Mouse (Mus musculus) small intestine, adult 2 months (tissue): ENCODE measurements around the gene Snf8. TPM values are rescaled to one million over a fixed set of nuclear protein-coding genes. Genes with fewer than 3 reads are reported as not detected.

Experiments used
- H3K27ac ChIP-seq: fragments of 200-500 bp; 2 replicates; pipeline ENCODE4 v1.5.1; 2012; ENCODE audit warnings: low read depth, low read length, control low read depth, inconsistent platforms; ENCODE audit not compliant: insufficient read depth
- H3K27me3 ChIP-seq: fragments of 200-500 bp; 2 replicates; pipeline ENCODE4 v1.6.1; 2012; ENCODE audit warnings: mild to moderate bottlenecking, moderate library complexity, low read length, inconsistent platforms; ENCODE audit not compliant: control insufficient read depth, insufficient read depth
- H3K36me3 ChIP-seq: fragments of 200-500 bp; 2 replicates; pipeline ENCODE4 v1.6.1; 2012; ENCODE audit warnings: mild to moderate bottlenecking, low read length, control low read depth, inconsistent platforms; ENCODE audit not compliant: control insufficient read depth, insufficient read depth
- H3K4me1 ChIP-seq: fragments of 200-500 bp; 2 replicates; pipeline ENCODE4 v1.6.1; 2012; ENCODE audit warnings: low read length, inconsistent platforms, mixed read lengths; ENCODE audit not compliant: control insufficient read depth, insufficient read depth, insufficient read length
- H3K4me3 ChIP-seq: fragments of 200-500 bp; 2 replicates; pipeline ENCODE4 v1.5.1; 2012; ENCODE audit warnings: low read depth, mild to moderate bottlenecking, control low read depth, inconsistent platforms, low read length, moderate library complexity
- CTCF ChIP-seq: fragments of 200-500 bp; IDR thresholded peaks from 2 replicates; pipeline ENCODE4 v1.5.1; 2012; ENCODE audit warnings: low read depth, mild to moderate bottlenecking, control low read depth, inconsistent platforms, low read length, moderate library complexity, mixed read lengths; ENCODE audit not compliant: insufficient replicate concordance, insufficient read length; ENCODE audit errors: extremely low read depth
- POLR2A ChIP-seq: fragments of 200-500 bp; IDR thresholded peaks from 2 replicates; pipeline ENCODE4 v1.6.1; 2012; ENCODE audit warnings: low read depth, mild to moderate bottlenecking, control low read depth, inconsistent platforms, low read length, moderate library complexity
- WGBS: fragments of 180-500 bp; shearing (Covaris S2); methylation state at CpG from one replicate; pipeline ENCODE4 v1.1.7; 2018; 5-methylcytosine and 5-hydroxymethylcytosine counted together
- polyA plus RNA-seq: library from polyadenylated mRNA; depleted of rRNA; stranded (reverse); fragments of >200 nt; gene quantifications from 2 replicates; pipeline ENCODE4 v1.2.3, GENCODE M21; 2012; rRNA removed

Snf8 gene
- polyA plus RNA-seq, 1 experiment, result 30.8 TPM

DNA sequence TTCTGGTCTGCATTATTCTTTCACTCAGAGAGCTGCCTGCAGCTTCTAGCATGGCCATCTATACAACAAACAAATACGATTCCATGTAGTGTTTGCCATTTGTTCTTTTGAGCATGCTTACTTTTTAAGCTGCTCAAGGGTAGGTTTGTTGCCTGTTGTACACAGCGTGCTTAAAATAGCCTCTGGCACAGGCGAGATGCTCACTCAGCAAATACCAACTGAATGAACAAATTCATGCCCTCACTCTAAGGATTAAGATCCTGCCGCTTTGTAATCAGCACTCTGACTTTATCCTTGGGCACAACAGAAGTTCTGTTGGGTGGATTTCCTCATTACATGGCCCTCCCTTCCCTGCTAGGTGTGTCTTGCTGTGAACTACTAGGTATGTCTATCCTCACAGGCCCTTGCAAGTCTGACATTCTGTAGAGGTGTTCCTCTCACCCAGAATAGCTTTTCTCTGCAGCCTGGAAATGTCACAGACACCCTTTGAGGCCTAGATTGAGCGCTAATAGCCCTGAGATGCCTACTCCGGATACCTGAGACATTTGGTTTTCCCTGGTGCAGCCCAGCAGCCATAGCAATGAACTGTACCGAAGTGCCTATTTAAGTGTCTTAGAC is 58.1 kb downstream of the Snf8 start:
- H3K27ac ChIP-seq, result no peak overlapping the region
- no peaks in the 10 kb centered on the region for H3K4me1 ChIP-seq
- H3K36me3 ChIP-seq, result no peaks in the 10 kb centered on the region
- no peak overlapping the region for H3K4me3 ChIP-seq
- no peak for TF ChIP-seq CTCF
- TF ChIP-seq POLR2A, result no peak
- 41% methylated on average over 7 of the region's 7 CpGs for WGBS
- H3K27me3 ChIP-seq, result no peaks in the 10 kb centered on the region

GRCm38 (mm10) chr11:96093361-96093760 is 58.7 kb downstream of the Snf8 start:
- H3K27ac ChIP-seq, result no peak overlapping the region
- H3K36me3 ChIP-seq, result no peaks in the 10 kb centered on the region
- no peak overlapping the region for H3K4me3 ChIP-seq
- no peak for TF ChIP-seq POLR2A
- peak; percentile 82; the same call in 1 of the 2 replicates for TF ChIP-seq CTCF
- 2% methylated on average over 3 of the region's 3 CpGs for WGBS
- no peaks in the 10 kb centered on the region for H3K27me3 ChIP-seq
- H3K4me1 ChIP-seq, result no peaks in the 10 kb centered on the region

Other genes starting within 250 kb of the Snf8 start
- gene Phospho1, start 210.4 kb upstream of the Snf8 start, polyA plus RNA-seq, result 236 and 278 TPM in 2 replicates
- gene Gngt2, start 197.7 kb upstream of the Snf8 start, polyA plus RNA-seq, result 2.1 and 4.7 TPM in 2 replicates
- 34.0 and 73.5 TPM in 2 replicates for gene Abi3, start 192.4 kb upstream of the Snf8 start, polyA plus RNA-seq
- 75.7 and 133 TPM in 2 replicates for gene B4galnt2, start 120.0 kb upstream of the Snf8 start, polyA plus RNA-seq
- gene Igf2bp1, start 28.9 kb upstream of the Snf8 start, polyA plus RNA-seq, result 0.11 TPM in 1 of 2 replicates, not detected in the other
- gene Gip, start 10.3 kb upstream of the Snf8 start, polyA plus RNA-seq, result 25.4 and 44.6 TPM in 2 replicates
- 12.1 and 23.0 TPM in 2 replicates for gene Ube2z, start 30.5 kb downstream of the Snf8 start, polyA plus RNA-seq
- 732 and 1,031 TPM in 2 replicates for gene Atp5g1, start 40.8 kb downstream of the Snf8 start, polyA plus RNA-seq
- gene Calcoco2, start 77.1 kb downstream of the Snf8 start, polyA plus RNA-seq, result not detected in 2 replicates
- 0.11 TPM in 1 of 2 replicates, not detected in the other for gene Ttll6, start 98.9 kb downstream of the Snf8 start, polyA plus RNA-seq
- 0.11 and 0.25 TPM in 2 replicates for gene Hoxb13, start 159.4 kb downstream of the Snf8 start, polyA plus RNA-seq
- gene Hoxb9, start 236.6 kb downstream of the Snf8 start, polyA plus RNA-seq, result 0.14 TPM in 1 of 2 replicates, not detected in the other
- 0.38 and 5.3 TPM in 2 replicates for gene Hoxb8, start 247.0 kb downstream of the Snf8 start, polyA plus RNA-seq